Mouse (Mus musculus): Measurements from ENCODE around the gene 4930522H14Rik. TPM values are rescaled to one million over a fixed set of nuclear protein-coding genes. Genes with fewer than 3 reads are reported as not detected.

The 4930522H14Rik gene
- polyA plus RNA-seq, 1 experiment from 2014 or later, result not detected

DNA sequence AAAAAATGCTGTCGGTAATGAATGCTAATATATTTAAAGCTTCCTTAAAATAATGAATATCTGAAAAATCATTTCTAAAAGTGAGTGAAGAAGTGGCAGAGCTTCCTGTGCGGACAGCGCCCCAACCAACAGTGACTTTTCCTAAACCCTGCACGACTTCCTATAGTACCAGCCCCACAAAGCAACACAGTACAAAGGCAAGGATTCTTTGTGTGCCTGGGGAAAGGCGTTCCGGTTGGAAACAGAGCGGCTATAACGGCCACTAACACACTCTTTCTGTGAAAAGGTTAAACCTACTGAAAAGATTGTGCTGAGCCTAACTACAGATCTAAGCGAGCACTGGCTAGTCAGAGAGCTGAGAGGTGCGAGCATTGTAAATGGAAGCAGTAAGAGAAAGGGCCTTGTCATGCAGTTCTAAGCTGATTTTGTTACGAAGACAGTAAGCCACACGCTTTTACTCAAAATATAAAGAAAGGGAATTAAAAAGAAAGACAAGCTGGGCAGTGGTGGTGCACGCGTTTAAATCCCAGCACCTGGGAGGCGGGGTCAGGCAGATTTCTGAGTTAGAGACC is 766 bp downstream of the 4930522H14Rik start:
- H3K27me3 ChIP-seq, result no peaks in the 10 kb centered on the region
- no peaks in the 10 kb centered on the region for H3K4me1 ChIP-seq
- WGBS, result 37% methylated on average over 15 of the region's 15 CpGs
- no peak overlapping the region for H3K4me3 ChIP-seq
- H3K9ac ChIP-seq, result no peak overlapping the region
- ATAC-seq (ENCODE audit: low FRiP score), result no peak
- H3K27ac ChIP-seq, result no peak overlapping the region
- no peaks in the 10 kb centered on the region for H3K36me3 ChIP-seq
- 0 out of 2 replicates have a peak overlapping the region, but pooled peaks have one; percentile 19 for H3K4me2 ChIP-seq (replicated peaks)
- no peaks in the 10 kb centered on the region for H3K9me3 ChIP-seq (replicated peaks)

DNA sequence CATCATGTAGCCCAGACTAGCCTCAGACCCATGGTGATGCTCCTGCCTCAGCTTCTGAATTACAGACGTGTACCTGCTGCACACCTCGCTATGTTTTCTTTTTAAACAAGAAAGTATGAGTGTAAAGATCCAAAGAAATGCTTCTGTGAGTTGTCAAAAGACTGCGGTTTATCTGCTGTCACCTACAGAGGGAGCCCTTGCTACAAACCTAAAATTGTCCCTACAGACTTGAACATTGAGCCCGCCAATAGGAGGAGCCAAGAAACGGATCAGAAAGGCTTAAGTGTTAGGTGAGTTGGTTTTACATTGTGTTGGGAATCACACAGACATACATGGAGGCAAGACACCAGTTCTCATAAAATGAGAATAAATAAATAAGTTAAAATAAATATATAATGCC is 26.2 kb downstream of the 4930522H14Rik start:
- ATAC-seq (ENCODE audit: low FRiP score), result no peak
- WGBS, result 9% methylated on average over 5 of the region's 5 CpGs
- no peaks in the 10 kb centered on the region for H3K27me3 ChIP-seq

DNA sequence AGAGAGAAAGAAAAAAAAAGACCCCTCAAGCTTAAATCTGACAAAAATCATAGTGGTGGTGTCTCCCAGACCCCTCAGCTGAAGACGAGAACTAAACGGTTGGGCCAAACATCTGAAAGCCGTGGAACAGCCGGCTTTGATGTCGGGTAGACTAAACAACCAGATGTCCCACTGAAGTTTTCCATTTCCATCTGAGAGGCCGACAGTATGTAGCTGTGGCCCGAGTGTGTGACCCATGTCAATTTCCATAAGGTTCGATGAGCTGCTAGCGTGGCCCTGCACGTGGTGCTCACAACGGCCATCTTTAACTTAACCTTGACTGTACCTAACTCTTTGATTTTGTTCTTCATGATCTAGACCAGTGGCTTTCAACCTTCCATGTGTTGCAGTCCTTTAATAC is 32.6 kb downstream of the 4930522H14Rik start:
- Histone ChIP-seq H3K36me3 (no peaks in the 10 kb centered on the region), H3K27me3 (no peaks in the 10 kb centered on the region), H3K9ac (no peak overlapping the region), H3K4me3 (no peak overlapping the region), H3K4me1 (no peaks in the 10 kb centered on the region), H3K27ac (no peak overlapping the region), H3K9me3 (replicated peaks) (no peaks in the 10 kb centered on the region), H3K4me2 (replicated peaks) (no peak overlapping the region)
- no peak for ATAC-seq (ENCODE audit: low FRiP score)
- WGBS, result 75% methylated on average over 11 of the region's 11 CpGs

More for the DNA sequence above, 26.2 kb downstream of the 4930522H14Rik start:
- Histone ChIP-seq H3K4me1 (no peaks in the 10 kb centered on the region), H3K9ac (no peak overlapping the region), H3K9me3 (replicated peaks) (no peaks in the 10 kb centered on the region), H3K36me3 (no peaks in the 10 kb centered on the region), H3K4me2 (replicated peaks) (no peak overlapping the region), H3K4me3 (no peak overlapping the region), H3K27ac (no peak overlapping the region)

DNA sequence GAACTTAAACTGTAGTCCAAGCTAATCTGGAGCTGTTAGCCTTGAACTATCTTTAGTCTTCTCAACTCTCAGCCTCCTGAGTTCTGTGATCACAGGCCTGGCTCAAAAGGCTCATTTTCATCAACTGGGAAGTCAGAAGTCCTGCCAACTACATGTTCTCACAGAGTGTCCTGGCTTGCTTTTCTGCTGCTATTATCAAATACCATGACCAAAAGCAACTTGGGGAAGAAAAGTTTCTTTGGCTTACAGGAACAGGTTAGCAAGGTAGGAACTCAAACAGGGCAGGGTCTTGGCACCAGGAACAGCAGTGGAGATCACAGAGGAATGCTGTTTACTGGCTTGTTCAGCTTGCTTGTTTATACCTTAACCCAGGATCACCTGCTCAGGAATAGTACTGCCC is 37.5 kb downstream of the 4930522H14Rik start:
- no peaks in the 10 kb centered on the region for H3K9me3 ChIP-seq (replicated peaks)
- no peaks in the 10 kb centered on the region for H3K36me3 ChIP-seq
- no peak overlapping the region for H3K27ac ChIP-seq
- no peak overlapping the region for H3K4me2 ChIP-seq (replicated peaks)
- ATAC-seq (ENCODE audit: low FRiP score), result no peak
- H3K9ac ChIP-seq, result no peak overlapping the region
- no peaks in the 10 kb centered on the region for H3K27me3 ChIP-seq
- no peaks in the 10 kb centered on the region for H3K4me1 ChIP-seq
- H3K4me3 ChIP-seq, result no peak overlapping the region

DNA sequence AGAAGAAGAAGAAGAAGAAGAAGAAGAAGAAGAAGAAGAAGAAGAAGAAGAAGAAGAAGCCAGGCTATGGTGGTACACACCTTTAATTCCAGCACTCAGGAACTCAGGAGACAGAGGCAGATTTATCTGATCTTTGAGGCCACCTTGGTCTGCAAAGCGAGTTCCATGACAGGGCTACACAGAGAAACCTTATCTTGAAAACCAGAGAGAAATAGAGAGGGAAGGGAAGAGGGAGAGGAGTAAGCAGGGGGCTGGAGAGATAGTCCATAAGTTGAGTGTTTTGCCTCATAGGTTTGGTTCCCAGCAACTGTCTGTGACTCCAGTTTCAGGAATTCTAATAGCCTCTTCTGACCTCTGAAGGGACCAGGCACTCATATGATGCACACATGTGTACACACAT is 42.3 kb downstream of the 4930522H14Rik start:
- WGBS, result 62% methylated on average over 1 of the region's 1 CpGs
- Histone ChIP-seq H3K4me1 (no peaks in the 10 kb centered on the region), H3K27me3 (no peaks in the 10 kb centered on the region), H3K36me3 (no peaks in the 10 kb centered on the region), H3K27ac (no peak overlapping the region), H3K9ac (no peak overlapping the region), H3K4me2 (replicated peaks) (no peak overlapping the region), H3K9me3 (replicated peaks) (no peaks in the 10 kb centered on the region), H3K4me3 (no peak overlapping the region)
- ATAC-seq (ENCODE audit: low FRiP score), result no peak

DNA sequence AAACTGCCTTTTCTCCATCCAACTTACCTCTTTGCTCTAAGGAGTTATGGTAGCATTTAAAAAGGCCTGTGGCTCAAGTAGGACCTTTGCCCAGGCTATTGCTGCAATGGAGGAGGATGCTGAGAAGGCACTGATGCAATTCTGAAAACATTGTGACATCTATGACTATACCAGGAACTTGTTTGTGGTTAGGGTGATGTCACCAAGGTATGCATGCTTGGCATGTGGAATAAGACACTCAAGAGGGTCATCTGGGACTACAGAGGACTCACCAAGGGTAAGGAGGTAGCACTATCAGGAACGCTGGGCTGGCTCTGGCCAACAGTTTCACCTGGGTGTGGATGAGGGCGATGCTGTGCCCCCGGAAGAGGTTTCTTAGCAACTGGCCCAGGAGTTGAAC is 46.5 kb downstream of the 4930522H14Rik start, which contains the start of gene Rnf11:
Rnf11 (minus strand) TSS at position 108 of the 400 bp plus-strand sequence.
- 86% methylated on average over 3 of the region's 3 CpGs for WGBS
- no peaks in the 10 kb centered on the region for H3K36me3 ChIP-seq
- ATAC-seq (ENCODE audit: low FRiP score), result no peak
- no peak within 1 kb of the TSS for H3K9ac ChIP-seq
- no peaks in the 10 kb centered on the region for H3K4me1 ChIP-seq
- no peak within 1 kb of the TSS for H3K27ac ChIP-seq
- H3K4me3 ChIP-seq, result no peak within 1 kb of the TSS
- no peaks in the 10 kb centered on the region for H3K27me3 ChIP-seq
- H3K4me2 ChIP-seq (replicated peaks), result no peak within 1 kb of the TSS
- no peaks in the 10 kb centered on the region for H3K9me3 ChIP-seq (replicated peaks)

DNA sequence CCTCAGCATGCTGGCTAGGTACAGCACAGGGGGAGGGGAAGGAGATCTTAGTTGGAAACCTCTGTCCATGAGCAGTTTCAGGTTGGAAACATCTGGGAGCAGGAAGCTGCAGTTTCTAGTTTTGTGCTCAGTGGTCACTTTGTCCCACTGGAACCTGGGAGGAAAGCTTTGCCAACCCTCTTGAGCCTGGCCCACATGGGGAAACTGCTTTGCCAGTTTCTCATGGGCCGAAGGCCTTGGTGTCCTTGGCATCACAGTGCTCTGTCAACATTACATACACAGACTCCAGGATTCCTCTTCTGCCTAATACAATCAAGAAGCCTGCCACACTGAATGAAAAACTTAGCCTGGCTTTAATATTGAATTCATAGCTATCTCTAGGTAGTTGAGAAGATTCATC is 48.4 kb downstream of the 4930522H14Rik start:
- no peak overlapping the region for H3K4me3 ChIP-seq
- no peaks in the 10 kb centered on the region for H3K27me3 ChIP-seq
- WGBS, result 84% methylated on average over 1 of the region's 1 CpGs
- H3K27ac ChIP-seq, result no peak overlapping the region
- H3K9ac ChIP-seq, result no peak overlapping the region
- ATAC-seq (ENCODE audit: low FRiP score), result no peak
- H3K4me1 ChIP-seq, result no peaks in the 10 kb centered on the region
- no peaks in the 10 kb centered on the region for H3K9me3 ChIP-seq (replicated peaks)
- no peak overlapping the region for H3K4me2 ChIP-seq (replicated peaks)
- H3K36me3 ChIP-seq, result no peaks in the 10 kb centered on the region

DNA sequence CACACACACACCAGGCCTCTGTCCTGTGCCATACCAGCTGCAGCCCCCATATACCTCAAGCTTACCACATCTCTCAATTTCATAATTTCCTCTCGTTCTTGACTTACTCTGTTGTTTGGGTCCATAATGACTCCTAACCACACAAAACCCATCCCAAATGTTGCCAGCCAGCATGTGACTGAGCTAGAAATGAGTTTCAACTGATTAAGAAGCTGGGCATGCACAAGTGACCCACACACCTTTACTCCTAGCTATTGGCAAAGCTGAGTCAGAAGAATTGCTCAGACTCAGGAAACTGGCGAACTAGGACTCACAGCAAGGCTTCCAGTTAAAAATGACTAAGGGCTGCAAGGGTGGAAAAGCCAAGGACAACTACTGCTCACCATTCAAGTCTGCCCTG is 49.7 kb downstream of the 4930522H14Rik start:
- Histone ChIP-seq H3K4me3 (no peak overlapping the region), H3K9me3 (replicated peaks) (no peaks in the 10 kb centered on the region), H3K36me3 (no peaks in the 10 kb centered on the region), H3K9ac (no peak overlapping the region), H3K4me1 (no peaks in the 10 kb centered on the region), H3K4me2 (replicated peaks) (no peak overlapping the region), H3K27me3 (no peaks in the 10 kb centered on the region), H3K27ac (no peak overlapping the region)
- no peak for ATAC-seq (ENCODE audit: low FRiP score)
- WGBS, result 88% methylated on average over 2 of the region's 2 CpGs

DNA sequence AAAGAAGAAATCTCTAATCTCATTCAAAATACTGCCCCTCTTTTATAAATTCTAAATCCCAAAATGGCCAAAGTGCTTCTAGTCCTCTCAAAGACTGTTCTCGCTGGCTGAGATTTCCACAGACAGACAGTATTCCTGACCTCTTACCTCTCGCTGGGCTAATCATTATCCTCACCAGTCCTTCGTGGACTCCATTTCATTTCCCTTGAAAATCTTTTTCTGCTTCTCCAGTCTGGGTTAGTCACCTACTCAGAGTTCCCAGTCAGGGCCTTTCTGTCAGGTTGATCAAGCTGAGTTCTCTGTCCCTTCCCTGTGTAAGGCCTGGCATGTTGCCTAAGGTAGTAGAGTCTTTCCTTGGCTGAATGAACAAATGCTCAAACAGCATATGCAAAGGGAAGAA is 53.6 kb downstream of the 4930522H14Rik start:
- ATAC-seq (ENCODE audit: low FRiP score), result no peak
- Histone ChIP-seq H3K27ac (no peak overlapping the region), H3K4me1 (peaks cover 5% of the 10 kb centered on the region), H3K4me2 (replicated peaks) (no peak overlapping the region), H3K36me3 (peaks cover 4% of the 10 kb centered on the region), H3K9ac (no peak overlapping the region), H3K27me3 (no peaks in the 10 kb centered on the region), H3K4me3 (no peak overlapping the region), H3K9me3 (replicated peaks) (no peaks in the 10 kb centered on the region)
- WGBS, result 94% methylated on average over 3 of the region's 3 CpGs

DNA sequence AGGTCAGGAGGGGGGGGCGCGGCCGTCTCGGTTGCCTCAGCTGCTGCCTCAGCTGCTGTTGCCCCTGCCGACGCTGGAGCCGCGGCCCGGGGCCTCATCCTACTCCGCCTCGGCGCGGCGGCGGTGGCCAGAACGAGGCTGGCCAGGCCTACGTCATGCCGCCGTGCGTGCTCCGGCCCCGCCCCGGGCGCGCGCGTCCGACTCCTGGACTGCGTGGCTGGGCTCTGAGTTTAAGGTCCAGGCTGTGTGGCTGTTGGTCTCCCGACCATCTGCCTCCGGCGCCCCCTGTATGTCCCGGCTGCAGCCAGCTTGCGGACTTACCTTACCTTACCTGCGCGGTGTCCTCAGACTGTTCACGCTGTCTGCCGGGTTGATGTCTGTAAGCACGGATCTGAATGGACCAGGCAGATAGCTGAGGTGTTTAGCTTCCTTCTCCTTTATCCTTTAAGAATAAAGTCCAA is 54.5 kb downstream of the 4930522H14Rik start:
- peaks cover 6% of the 10 kb centered on the region for H3K36me3 ChIP-seq
- H3K4me3 ChIP-seq, result peak overlapping the region; percentile 91
- peaks cover 5% of the 10 kb centered on the region for H3K4me1 ChIP-seq
- peak overlapping the region; percentile 98 for H3K27ac ChIP-seq
- ATAC-seq (ENCODE audit: low FRiP score), result peak; percentile 99
- H3K27me3 ChIP-seq, result no peaks in the 10 kb centered on the region
- under 1% methylated on average over 35 of the region's 39 CpGs for WGBS
- no peaks in the 10 kb centered on the region for H3K9me3 ChIP-seq (replicated peaks)
- peak overlapping the region; percentile 55 for H3K4me2 ChIP-seq (replicated peaks)
- H3K9ac ChIP-seq, result peak overlapping the region; percentile 98

DNA sequence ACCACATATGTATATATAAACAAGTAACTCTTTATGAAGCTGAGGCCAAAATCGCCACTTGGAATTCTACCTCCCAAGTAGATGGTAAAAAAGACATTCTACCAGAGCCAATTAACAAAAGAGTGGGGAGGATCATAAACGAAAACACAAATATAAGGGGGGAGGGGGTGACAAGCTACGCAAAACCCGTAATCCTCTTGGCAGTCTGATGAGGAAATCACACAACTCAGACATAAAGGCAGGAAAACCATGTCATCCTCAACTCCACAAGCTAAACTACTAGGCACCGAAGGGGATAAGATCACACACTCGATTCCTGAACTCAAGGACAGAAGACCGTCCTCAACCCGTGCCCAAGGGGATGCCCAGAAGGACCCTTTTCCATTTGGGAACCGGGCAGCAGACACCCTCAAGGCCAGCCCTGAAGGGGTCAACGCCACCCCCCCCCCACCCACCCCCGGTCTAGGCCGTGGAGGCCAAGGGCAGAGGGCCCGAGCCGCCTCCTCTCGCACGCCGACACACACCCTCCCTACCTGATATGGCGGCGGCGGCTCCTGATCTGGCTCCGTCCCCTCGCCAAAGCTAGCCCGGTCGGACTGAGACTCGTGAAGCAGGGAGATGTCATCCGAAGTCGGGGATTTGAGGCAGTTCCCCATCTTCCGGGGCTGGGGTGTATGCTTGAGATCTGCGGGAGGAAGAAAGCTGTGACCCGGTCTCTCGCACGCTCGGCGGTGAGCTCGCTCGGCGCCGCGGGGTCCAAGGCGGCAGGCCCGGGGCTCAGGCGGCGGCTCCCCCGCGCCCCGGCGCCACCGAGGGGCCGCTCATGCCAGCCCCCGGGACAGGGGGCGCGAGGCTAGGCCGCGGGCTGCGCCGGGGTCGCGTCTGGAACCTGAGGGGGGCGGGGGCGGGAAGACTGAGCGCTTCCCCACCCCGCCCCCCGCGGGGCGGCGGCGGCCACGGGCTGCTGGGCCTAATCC is 55.2 kb downstream of the 4930522H14Rik start:
- H3K4me3 ChIP-seq, result peak overlapping the region; percentile 91
- H3K27me3 ChIP-seq, result no peaks in the 10 kb centered on the region
- peak overlapping the region; percentile 98 for H3K9ac ChIP-seq
- peaks cover 6% of the 10 kb centered on the region for H3K36me3 ChIP-seq
- peaks cover 7% of the 10 kb centered on the region for H3K4me1 ChIP-seq
- WGBS, result under 1% methylated on average over 65 of the region's 68 CpGs
- H3K27ac ChIP-seq, result peak overlapping the region; percentile 98
- peak; percentile 82 for ATAC-seq (ENCODE audit: low FRiP score)
- H3K9me3 ChIP-seq (replicated peaks), result no peaks in the 10 kb centered on the region
- H3K4me2 ChIP-seq (replicated peaks), result peak overlapping the region; percentile 55

DNA sequence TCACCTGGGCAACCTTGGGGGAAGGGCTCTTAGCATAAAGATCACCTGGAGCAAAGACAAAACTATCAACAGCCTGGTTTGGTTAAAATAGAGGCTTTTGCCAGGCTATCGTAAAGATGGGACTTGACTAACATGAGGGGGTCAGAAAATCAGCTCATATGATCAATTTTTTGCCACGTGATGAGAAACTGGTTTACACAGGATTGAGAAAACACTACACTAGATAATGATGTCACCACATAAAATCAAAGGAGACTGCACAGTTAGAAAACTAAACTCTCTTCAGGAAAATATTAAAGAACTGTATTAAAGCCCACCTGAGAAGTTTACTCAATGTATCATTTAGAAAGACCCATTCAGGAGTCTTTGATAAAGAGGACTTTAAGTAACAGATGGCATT is 56.0 kb downstream of the 4930522H14Rik start:
- Histone ChIP-seq H3K36me3 (peaks cover 6% of the 10 kb centered on the region), H3K4me2 (replicated peaks) (peak overlapping the region; percentile 55), H3K27me3 (no peaks in the 10 kb centered on the region), H3K4me1 (peaks cover 8% of the 10 kb centered on the region), H3K4me3 (peak overlapping the region; percentile 91), H3K9me3 (replicated peaks) (no peaks in the 10 kb centered on the region), H3K9ac (0 out of 2 replicates have a peak overlapping the region, but pooled peaks have one; percentile 32), H3K27ac (no peak overlapping the region)
- ATAC-seq (ENCODE audit: low FRiP score), result no peak
- 58% methylated on average over 2 of the region's 2 CpGs for WGBS
